Mouse (Mus musculus): ENCODE data around the gene Prtn3. TPM values are rescaled to one million over a fixed set of nuclear protein-coding genes. Genes with fewer than 3 reads are reported as not detected.

The Prtn3 gene
- polyA plus RNA-seq, 1 experiment, result 18.0 TPM

- DNase-seq (ENCODE audit: low read depth), result peak; percentile 14
- TF ChIP-seq CTCF (IDR thresholded peaks at IDR 0.05; ENCODE audit: borderline replicate concordance, extremely low read depth, insufficient read depth, insufficient read length) (no peak), POLR2A (IDR thresholded peaks at IDR 0.05; ENCODE audit: borderline replicate concordance, extremely low read depth, insufficient read depth, insufficient read length, poor library complexity, severe bottlenecking) (no peak)
Observed at GRCm38 (mm10) chr10:79914948-79915596, 40.8 kb downstream of the Prtn3 start.

- no peak for DNase-seq (ENCODE audit: low read depth)
Observed at GRCm38 (mm10) chr10:79916081-79916480, 41.8 kb downstream of the Prtn3 start.

GRCm38 (mm10) chr10:79916808-79917531 is 42.7 kb downstream of the Prtn3 start, which contains the start of gene Kiss1r:
Gene Kiss1r, plus strand, starts transcription at chr10:79916971.
- DNase-seq (ENCODE audit: low read depth), result peak; percentile 84

More at GRCm38 (mm10) chr10:79916081-79916480, 41.8 kb downstream of the Prtn3 start:
- TF ChIP-seq POLR2A (IDR thresholded peaks at IDR 0.05; ENCODE audit: borderline replicate concordance, extremely low read depth, insufficient read depth, insufficient read length, poor library complexity, severe bottlenecking) (no peak), CTCF (IDR thresholded peaks at IDR 0.05; ENCODE audit: borderline replicate concordance, extremely low read depth, insufficient read depth, insufficient read length) (no peak)

GRCm38 (mm10) chr10:79917532-79918100 is 43.3 kb downstream of the Prtn3 start:
- DNase-seq (ENCODE audit: low read depth), result no peak
- TF ChIP-seq POLR2A (IDR thresholded peaks at IDR 0.05; ENCODE audit: borderline replicate concordance, extremely low read depth, insufficient read depth, insufficient read length, poor library complexity, severe bottlenecking) (no peak), CTCF (IDR thresholded peaks at IDR 0.05; ENCODE audit: borderline replicate concordance, extremely low read depth, insufficient read depth, insufficient read length) (no peak)

More at GRCm38 (mm10) chr10:79916808-79917531, 42.7 kb downstream of the Prtn3 start, which contains the start of gene Kiss1r:
- TF ChIP-seq POLR2A (IDR thresholded peaks at IDR 0.05; ENCODE audit: borderline replicate concordance, extremely low read depth, insufficient read depth, insufficient read length, poor library complexity, severe bottlenecking), result peak; percentile 85
- TF ChIP-seq CTCF (IDR thresholded peaks at IDR 0.05; ENCODE audit: borderline replicate concordance, extremely low read depth, insufficient read depth, insufficient read length), result no peak

- no peak for TF ChIP-seq CTCF (IDR thresholded peaks at IDR 0.05; ENCODE audit: borderline replicate concordance, extremely low read depth, insufficient read depth, insufficient read length)
- TF ChIP-seq POLR2A (IDR thresholded peaks at IDR 0.05; ENCODE audit: borderline replicate concordance, extremely low read depth, insufficient read depth, insufficient read length, poor library complexity, severe bottlenecking), result no peak
- DNase-seq (ENCODE audit: low read depth), result no peak
Observed at GRCm38 (mm10) chr10:79918231-79919078, 44.2 kb downstream of the Prtn3 start.

- no peak for DNase-seq (ENCODE audit: low read depth)
- TF ChIP-seq POLR2A (IDR thresholded peaks at IDR 0.05; ENCODE audit: borderline replicate concordance, extremely low read depth, insufficient read depth, insufficient read length, poor library complexity, severe bottlenecking) (no peak), CTCF (IDR thresholded peaks at IDR 0.05; ENCODE audit: borderline replicate concordance, extremely low read depth, insufficient read depth, insufficient read length) (no peak)
Observed at GRCm38 (mm10) chr10:79919251-79919849, 45.1 kb downstream of the Prtn3 start.

- DNase-seq (ENCODE audit: low read depth), result no peak
Observed at GRCm38 (mm10) chr10:79920056-79920890, 46.0 kb downstream of the Prtn3 start.

GRCm38 (mm10) chr10:79920958-79921535 is 46.8 kb downstream of the Prtn3 start, which contains the start of gene R3hdm4:
Gene R3hdm4, minus strand, starts transcription at chr10:79921208.
- no peak for TF ChIP-seq CTCF (IDR thresholded peaks at IDR 0.05; ENCODE audit: borderline replicate concordance, extremely low read depth, insufficient read depth, insufficient read length)
- no peak for TF ChIP-seq POLR2A (IDR thresholded peaks at IDR 0.05; ENCODE audit: borderline replicate concordance, extremely low read depth, insufficient read depth, insufficient read length, poor library complexity, severe bottlenecking)
- no peak for DNase-seq (ENCODE audit: low read depth)

More at GRCm38 (mm10) chr10:79920056-79920890, 46.0 kb downstream of the Prtn3 start:
- TF ChIP-seq POLR2A (IDR thresholded peaks at IDR 0.05; ENCODE audit: borderline replicate concordance, extremely low read depth, insufficient read depth, insufficient read length, poor library complexity, severe bottlenecking) (no peak), CTCF (IDR thresholded peaks at IDR 0.05; ENCODE audit: borderline replicate concordance, extremely low read depth, insufficient read depth, insufficient read length) (no peak)

- DNase-seq (ENCODE audit: low read depth), result peak; percentile 13
Observed at GRCm38 (mm10) chr10:79921572-79921971, 47.3 kb downstream of the Prtn3 start.

More at GRCm38 (mm10) chr10:79921572-79921971, 47.3 kb downstream of the Prtn3 start:
- TF ChIP-seq CTCF (IDR thresholded peaks at IDR 0.05; ENCODE audit: borderline replicate concordance, extremely low read depth, insufficient read depth, insufficient read length), result no peak
- TF ChIP-seq POLR2A (IDR thresholded peaks at IDR 0.05; ENCODE audit: borderline replicate concordance, extremely low read depth, insufficient read depth, insufficient read length, poor library complexity, severe bottlenecking), result no peak

Data from brain, embryonic 14.5 days (tissue).